Mouse (Mus musculus) MEL-GATA-1-ER (cell line): ENCODE data around the gene Polr3b.

ENCODE experiments used
- DNase-seq: peaks from one replicate; pipeline ENCODE4 v3.0.0-alpha.2; 2012; ENCODE audit warnings: low read depth; ENCODE audit errors: extremely low read depth

Polr3b gene

GRCm38 (mm10) chr10:84707752-84708530 is 85.8 kb downstream of the Polr3b start:
- DNase-seq: no peak

GRCm38 (mm10) chr10:84710192-84710591 is 88.1 kb downstream of the Polr3b start:
- no peak for DNase-seq

GRCm38 (mm10) chr10:84710827-84711226 is 88.7 kb downstream of the Polr3b start:
- DNase-seq: no peak

GRCm38 (mm10) chr10:84711479-84711878 is 89.4 kb downstream of the Polr3b start:
- no peak for DNase-seq

GRCm38 (mm10) chr10:84711940-84712339 is 89.8 kb downstream of the Polr3b start:
- DNase-seq: no peak

GRCm38 (mm10) chr10:84712532-84712931 is 90.4 kb downstream of the Polr3b start:
- no peak for DNase-seq

- no peak for DNase-seq
These were observed 91.0 kb downstream of the Polr3b start for GRCm38 (mm10) chr10:84713043-84713442.

DNA sequence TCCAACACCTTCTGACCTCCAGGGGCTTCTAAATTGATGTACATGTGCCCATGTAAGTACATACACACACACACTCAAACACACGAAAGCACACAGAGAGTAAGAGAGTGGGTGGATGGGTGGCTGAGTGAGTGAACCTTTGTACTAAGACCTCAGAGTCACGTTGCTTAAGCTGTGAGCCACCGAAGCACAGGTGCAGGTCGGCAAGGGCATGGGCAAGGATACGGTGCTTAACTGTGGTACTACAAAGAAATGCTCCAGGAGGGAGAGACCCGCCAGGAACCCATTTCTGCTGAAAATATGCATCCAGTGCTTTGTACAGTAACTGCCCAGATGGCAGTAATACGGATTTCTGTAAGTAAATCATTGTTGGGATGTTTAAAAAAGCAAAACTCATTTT is 93.5 kb downstream of the Polr3b start:
- no peak for DNase-seq

DNA sequence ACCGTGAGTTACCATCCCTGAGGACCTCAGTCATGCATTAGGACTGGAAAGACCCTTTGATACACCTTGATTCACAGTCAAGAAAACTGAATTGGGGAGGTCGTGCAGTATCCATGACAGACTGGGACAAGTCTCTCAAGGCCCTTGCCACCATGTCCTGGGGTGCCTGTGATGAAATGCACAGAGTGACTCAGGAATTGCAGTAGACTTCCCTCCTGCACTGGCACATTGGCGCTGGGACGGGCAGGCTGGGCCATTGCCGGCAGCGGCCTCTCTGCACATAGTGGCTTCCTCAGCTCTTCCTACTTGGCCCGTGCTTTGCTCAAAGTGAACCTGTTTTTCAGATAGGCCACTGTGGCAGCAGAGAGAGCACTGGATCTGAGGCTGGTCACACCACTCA is 94.5 kb downstream of the Polr3b start:
- no peak for DNase-seq

DNA sequence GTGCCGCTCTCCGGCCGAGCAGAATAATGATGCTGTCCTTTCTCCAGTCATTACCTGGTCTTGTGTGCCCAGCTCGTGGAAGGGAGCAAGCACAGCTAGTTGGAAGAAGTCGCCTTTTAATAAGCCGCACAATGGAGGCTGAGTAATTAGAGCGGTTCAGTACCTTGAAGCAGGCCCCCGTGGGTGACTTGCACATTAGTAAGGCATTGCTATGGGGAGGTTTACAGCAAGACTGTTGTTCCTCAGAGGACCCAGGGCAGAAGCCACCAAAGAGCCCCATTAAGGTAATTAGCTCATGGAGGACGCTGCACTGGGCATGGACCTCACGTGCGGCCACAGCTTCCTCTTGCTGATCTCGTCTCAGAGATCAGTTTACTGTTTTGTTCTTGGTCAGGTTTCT is 100.6 kb downstream of the Polr3b start:
- DNase-seq: no peak

- DNase-seq: no peak
These were observed 104.9 kb downstream of the Polr3b start for GRCm38 (mm10) chr10:84727005-84727404.

DNA sequence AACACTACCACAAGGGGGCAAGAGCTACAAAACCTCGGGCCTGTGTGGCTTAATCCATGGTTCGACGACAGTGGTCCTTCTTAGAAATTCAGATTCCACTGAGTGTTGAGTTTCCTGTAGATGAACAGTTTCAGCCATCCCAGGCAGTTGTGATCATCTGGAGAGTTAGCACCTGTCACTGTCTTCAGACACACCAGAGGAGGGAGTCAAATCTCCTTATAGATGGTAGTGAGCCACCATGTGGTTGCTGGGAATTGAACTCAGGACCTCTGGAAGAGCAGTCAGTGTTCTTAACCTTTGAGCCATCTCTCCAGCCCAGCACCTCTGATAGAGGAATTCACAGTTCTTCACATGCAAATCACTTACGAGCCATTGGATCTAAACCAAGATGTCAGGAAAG is 105.7 kb downstream of the Polr3b start:
- DNase-seq: no peak

DNA sequence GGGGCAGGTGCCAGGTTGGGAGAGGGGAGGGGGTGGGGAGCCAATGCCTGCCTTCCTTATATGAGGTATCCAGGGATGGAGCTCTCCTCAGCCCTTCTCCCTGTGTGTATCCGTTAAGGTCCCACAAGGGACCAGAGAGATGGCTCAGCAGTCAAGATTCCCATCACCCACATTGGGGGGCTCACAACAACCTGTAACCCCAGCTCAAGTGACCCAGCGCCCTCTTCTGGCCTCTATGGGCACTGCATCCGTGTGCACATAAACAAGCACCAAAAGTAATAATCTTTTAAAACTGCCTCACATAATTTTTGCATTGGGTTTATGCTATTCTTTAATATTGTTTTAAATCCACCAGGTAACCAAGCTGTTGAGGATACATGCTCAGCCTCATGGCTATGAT is 108.0 kb downstream of the Polr3b start:
- DNase-seq: no peak

GRCm38 (mm10) chr10:84730956-84731355 is 108.9 kb downstream of the Polr3b start:
- no peak for DNase-seq

DNA sequence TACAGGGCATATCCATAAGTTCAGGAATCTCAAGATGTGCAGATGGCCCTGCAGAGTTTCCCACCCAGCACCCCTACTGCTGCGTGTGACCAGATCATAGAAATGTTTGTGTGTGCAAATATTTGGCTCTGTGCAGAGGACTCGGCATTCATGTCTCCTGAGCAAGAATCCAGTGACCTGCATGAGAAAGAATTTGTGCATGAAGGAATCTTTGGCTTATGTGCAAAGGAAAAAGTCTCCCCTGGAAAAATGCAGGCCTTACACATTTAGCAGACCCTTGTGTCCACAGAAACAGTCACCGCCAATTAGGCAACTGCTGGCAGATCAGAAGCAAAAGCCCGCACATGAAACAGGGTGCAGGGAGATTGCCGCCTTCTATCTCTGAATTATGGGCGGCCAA is 111.4 kb downstream of the Polr3b start:
- no peak for DNase-seq

DNA sequence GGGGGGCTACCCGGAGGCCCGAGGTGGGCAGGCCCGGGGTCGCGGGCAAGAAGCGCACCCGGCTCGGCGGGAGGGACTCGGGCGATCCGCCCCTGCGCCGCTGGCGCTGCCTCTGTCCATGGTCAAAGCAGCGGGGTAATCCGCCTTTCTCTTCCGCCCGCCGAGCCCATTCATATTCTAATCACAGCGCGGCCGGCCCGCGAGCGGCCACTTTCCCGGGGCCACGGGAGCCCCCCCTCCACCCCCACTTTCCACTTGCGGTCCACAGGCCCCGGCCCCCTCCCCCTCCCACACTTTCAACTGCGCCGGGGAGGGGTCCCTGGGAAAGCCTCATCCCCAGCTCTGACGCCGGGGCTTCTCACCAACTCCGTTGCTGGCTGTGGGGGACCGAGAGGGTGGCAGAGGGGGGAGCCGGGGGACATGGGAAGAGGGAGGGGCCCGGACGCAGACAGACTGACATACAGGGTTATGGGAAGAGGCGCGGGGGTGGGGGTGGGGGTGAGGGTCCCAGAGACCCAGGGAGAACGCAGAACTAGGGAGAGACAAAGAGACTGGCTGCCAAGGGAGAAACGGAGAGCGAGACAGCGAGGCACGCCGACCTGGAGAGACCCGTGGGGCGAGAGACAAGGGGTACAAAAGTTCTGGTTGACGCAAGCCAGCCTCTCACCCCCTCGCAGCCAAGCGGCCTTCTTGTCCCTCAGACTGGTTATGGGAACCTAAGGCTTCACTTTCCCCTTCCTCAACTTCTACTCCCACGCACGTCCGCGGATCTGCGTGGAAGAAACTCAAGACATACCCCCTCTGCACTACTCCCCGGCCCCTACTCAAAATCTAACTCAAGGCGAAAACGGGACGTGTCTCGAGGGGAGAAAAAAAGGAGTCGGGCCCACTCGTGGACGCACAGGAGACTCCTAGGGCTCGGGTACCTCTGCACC is 133.0 kb downstream of the Polr3b start:
- DNase-seq: no peak

GRCm38 (mm10) chr10:84755786-84756203 is 133.7 kb downstream of the Polr3b start, which contains the start of gene Rfx4:
Rfx4 (plus strand) TSS chr10:84756062.
- DNase-seq: no peak

DNA sequence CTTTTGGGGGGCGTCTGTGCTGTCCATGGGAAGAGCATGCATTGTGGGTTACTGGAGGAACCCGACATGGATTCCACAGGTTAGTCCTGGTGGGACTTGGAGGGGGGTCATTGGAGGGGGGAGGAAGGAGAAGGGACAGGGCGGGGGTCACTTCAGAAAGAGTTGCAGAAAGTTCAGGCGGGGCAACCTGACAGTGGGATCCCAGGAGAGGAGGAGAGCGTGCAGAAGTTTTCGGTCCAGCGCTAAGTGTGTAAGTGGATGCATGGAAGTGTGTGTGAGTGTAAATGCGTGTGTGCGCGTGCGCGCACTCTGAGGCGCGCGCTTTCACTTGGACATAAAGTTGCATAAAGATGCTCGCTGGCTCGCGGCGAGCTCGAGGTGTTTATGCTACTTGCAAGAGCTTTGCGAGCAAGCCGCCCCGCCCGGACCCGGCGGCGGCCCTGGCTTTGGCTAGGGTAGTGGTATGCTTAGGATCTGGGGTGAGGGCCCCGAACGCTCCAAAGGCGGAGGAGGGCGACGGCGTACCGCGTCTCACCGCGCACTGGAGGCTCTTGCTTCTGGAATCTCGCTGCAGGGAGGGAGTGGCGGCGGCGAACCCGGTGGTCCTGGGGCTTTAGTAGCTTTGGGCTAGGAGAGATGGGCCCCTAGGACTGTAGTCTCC is 134.5 kb downstream of the Polr3b start:
- no peak for DNase-seq

DNA sequence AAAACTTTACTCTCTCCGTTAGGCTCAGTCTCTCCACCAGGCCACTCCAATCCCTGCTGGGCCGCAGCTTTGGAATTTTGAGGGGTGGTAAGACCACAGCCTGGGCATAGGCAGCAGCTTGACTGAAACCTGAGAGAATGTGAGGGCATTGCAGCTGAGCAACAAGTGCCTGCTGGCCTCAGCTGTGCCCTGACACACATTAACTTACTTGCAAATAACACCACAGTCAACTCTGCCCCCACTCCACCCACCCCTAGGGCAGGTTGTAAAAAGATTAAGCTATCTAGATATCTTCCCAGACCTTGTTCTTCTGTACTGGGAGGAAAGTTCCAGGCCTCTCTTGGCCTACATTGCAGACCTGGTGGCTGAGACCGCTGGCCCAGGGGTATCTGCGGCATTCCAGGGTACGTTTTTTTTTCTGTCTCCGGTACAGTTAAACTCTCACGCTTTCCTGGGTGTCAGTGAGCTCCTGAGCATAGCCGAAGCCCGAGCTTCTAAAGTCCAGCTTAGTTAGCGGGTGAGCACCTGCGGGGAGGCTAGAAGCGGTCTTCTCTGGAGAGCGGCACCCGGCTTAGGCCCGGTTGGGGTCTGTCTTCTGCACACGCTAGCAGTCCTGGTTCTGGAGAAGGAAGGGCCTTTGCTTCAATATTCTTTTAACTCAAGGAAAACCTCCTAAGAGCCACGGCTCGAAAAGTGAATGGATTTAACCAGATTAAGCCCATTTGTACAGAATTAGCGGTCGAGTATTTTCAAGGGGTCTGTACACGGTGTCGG is 135.5 kb downstream of the Polr3b start:
- no peak for DNase-seq

GRCm38 (mm10) chr10:84758200-84758468 is 136.0 kb downstream of the Polr3b start:
- no peak for DNase-seq
